Mouse (Mus musculus): ENCODE measurements around the gene Ift80. TPM values are rescaled to one million over a fixed set of nuclear protein-coding genes. Genes with fewer than 3 reads are reported as not detected.
"Not testable (repeated sequence)": the region's sequence is repeated elsewhere in the genome, so short reads cannot be mapped to it uniquely, and the experiment has no call there.

Gene Ift80
- polyA plus RNA-seq, 1 experiment from 2014 or later, result 24.5 TPM

- no peak for ATAC-seq (ENCODE audit: insufficient number of reproducible peaks, insufficient read depth, low FRiP score, low TSS enrichment)
Measured at GRCm38 (mm10) chr3:68954487-68954886, 49.9 kb downstream of the Ift80 start.

GRCm38 (mm10) chr3:68952707-68953106 lies 51.7 kb downstream of the Ift80 start:
- Histone ChIP-seq H3K27ac (no peak overlapping the region), H3K4me3 (no peak overlapping the region), H3K9me3 (no peaks in the 10 kb centered on the region), H3K36me3 (no peaks in the 10 kb centered on the region), H3K4me2 (replicated peaks) (no peak overlapping the region), H3K27me3 (no peaks in the 10 kb centered on the region), H3K4me1 (0 out of 2 replicates have a peak, but pooled peaks cover 3% of the 10 kb centered on the region), H3K9ac (no peak overlapping the region)
- ATAC-seq (ENCODE audit: insufficient number of reproducible peaks, insufficient read depth, low FRiP score, low TSS enrichment), result no peak
- WGBS, result 93% methylated on average over 5 of the region's 5 CpGs

More at GRCm38 (mm10) chr3:68954487-68954886, 49.9 kb downstream of the Ift80 start:
- no peak overlapping the region for H3K4me2 ChIP-seq (replicated peaks)
- WGBS, result 62% methylated on average over 6 of the region's 6 CpGs
- no peaks in the 10 kb centered on the region for H3K4me1 ChIP-seq
- no peaks in the 10 kb centered on the region for H3K9me3 ChIP-seq
- H3K27me3 ChIP-seq, result no peaks in the 10 kb centered on the region
- H3K36me3 ChIP-seq, result no peaks in the 10 kb centered on the region
- H3K27ac ChIP-seq, result no peak overlapping the region
- no peak overlapping the region for H3K9ac ChIP-seq
- no peak overlapping the region for H3K4me3 ChIP-seq

DNA sequence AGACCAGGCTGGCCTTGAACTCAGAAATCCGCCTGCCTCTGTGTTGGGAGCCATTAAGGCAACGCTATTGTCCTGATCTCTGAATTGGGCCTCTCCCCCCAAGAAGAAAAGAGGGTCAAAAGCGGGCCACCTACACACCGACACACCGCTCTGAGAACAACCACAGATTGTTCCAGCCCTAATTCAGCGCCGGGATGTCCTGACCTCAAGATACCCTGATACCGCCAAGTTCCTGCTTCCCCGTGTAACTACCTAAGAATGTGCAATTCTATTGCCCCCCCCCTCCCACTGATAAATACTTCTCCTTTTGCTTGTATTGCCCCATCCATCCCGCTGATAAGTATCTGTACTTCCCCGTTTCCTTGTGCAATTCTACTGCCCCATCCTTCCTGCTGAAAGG lies 52.4 kb downstream of the Ift80 start:
- not testable (repeated sequence) for H3K4me2 ChIP-seq (replicated peaks); H3K27ac ChIP-seq; H3K27me3 ChIP-seq; H3K36me3 ChIP-seq; H3K4me1 ChIP-seq; H3K9me3 ChIP-seq; H3K4me3 ChIP-seq; ATAC-seq (ENCODE audit: insufficient number of reproducible peaks, insufficient read depth, low FRiP score, low TSS enrichment); H3K9ac ChIP-seq
- WGBS, result 83% methylated on average over 11 of the region's 11 CpGs

- Histone ChIP-seq H3K27ac (no peak overlapping the region), H3K27me3 (no peaks in the 10 kb centered on the region), H3K36me3 (no peaks in the 10 kb centered on the region), H3K9ac (no peak overlapping the region), H3K4me3 (no peak overlapping the region), H3K4me1 (0 out of 2 replicates have a peak, but pooled peaks cover 3% of the 10 kb centered on the region), H3K9me3 (no peaks in the 10 kb centered on the region), H3K4me2 (replicated peaks) (no peak overlapping the region)
- 0 out of 2 replicates have a peak, but pooled peaks have one; percentile 52 for ATAC-seq (ENCODE audit: insufficient number of reproducible peaks, insufficient read depth, low FRiP score, low TSS enrichment)
- WGBS, result 73% methylated on average over 8 of the region's 8 CpGs
Measured at GRCm38 (mm10) chr3:68949381-68949780, 55.0 kb downstream of the Ift80 start.

- Histone ChIP-seq H3K4me3 (no peak overlapping the region), H3K9me3 (no peaks in the 10 kb centered on the region), H3K4me1 (0 out of 2 replicates have a peak, but pooled peaks cover 3% of the 10 kb centered on the region), H3K9ac (no peak overlapping the region), H3K27me3 (no peaks in the 10 kb centered on the region), H3K36me3 (no peaks in the 10 kb centered on the region), H3K4me2 (replicated peaks) (no peak overlapping the region), H3K27ac (no peak overlapping the region)
- ATAC-seq (ENCODE audit: insufficient number of reproducible peaks, insufficient read depth, low FRiP score, low TSS enrichment), result no peak
- WGBS, result 32% methylated on average over 2 of the region's 2 CpGs
Measured at GRCm38 (mm10) chr3:68948918-68949317, 55.5 kb downstream of the Ift80 start.

DNA sequence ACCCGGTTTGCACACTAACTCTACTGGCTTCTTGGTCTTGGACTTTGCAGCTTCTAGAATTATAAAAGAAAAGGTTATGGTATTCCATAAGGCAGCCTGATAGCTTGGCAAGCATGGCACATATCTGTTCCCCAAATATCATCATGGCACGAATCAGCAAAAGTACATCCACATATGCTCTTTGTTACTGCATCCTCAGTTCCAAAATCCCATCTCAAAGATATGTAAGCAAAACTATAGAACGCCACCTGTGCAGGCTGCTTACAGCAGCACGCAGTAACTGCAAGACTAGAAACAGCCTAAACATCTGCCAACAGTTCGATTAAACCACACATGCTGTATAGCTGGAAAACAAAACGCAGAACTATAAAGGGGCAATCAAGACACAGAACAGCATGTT lies 62.5 kb downstream of the Ift80 start:
- H3K9ac ChIP-seq, result no peak overlapping the region
- H3K27ac ChIP-seq, result no peak overlapping the region
- H3K4me2 ChIP-seq (replicated peaks), result no peak overlapping the region
- no peaks in the 10 kb centered on the region for H3K9me3 ChIP-seq
- peaks cover 4% of the 10 kb centered on the region for H3K36me3 ChIP-seq
- WGBS, result 89% methylated on average over 6 of the region's 6 CpGs
- H3K4me1 ChIP-seq, result no peaks in the 10 kb centered on the region
- no peaks in the 10 kb centered on the region for H3K27me3 ChIP-seq
- ATAC-seq (ENCODE audit: insufficient number of reproducible peaks, insufficient read depth, low FRiP score, low TSS enrichment), result no peak
- H3K4me3 ChIP-seq, result no peak overlapping the region

- no peaks in the 10 kb centered on the region for H3K9me3 ChIP-seq
- no peaks in the 10 kb centered on the region for H3K27me3 ChIP-seq
- H3K9ac ChIP-seq, result no peak overlapping the region
- H3K4me2 ChIP-seq (replicated peaks), result no peak overlapping the region
- H3K4me1 ChIP-seq, result no peaks in the 10 kb centered on the region
- 91% methylated on average over 2 of the region's 2 CpGs for WGBS
- no peak for ATAC-seq (ENCODE audit: insufficient number of reproducible peaks, insufficient read depth, low FRiP score, low TSS enrichment)
- H3K4me3 ChIP-seq, result no peak overlapping the region
- H3K36me3 ChIP-seq, result peaks cover 7% of the 10 kb centered on the region
- no peak overlapping the region for H3K27ac ChIP-seq
Measured at GRCm38 (mm10) chr3:68940311-68940710, 64.1 kb downstream of the Ift80 start.

DNA sequence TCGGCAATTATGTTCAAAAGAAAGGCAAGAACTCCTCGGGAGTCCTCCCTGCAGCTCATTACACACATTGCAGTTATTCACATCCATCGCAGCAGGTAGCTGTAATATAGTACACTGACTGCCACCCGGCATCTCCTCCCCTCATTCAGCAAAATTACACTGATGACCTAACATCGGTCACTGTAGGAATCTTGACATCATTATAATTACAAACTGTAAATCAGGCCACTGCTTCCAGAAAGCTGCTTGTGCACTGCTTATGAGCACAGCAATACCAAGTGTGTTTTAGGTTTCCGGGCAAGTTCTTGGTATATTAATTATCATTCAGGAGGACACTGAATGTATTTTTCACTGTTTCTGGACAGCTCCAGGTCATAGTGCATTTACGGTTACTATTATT lies 65.1 kb downstream of the Ift80 start:
- no peak overlapping the region for H3K9ac ChIP-seq
- H3K4me1 ChIP-seq, result no peaks in the 10 kb centered on the region
- no peak overlapping the region for H3K4me2 ChIP-seq (replicated peaks)
- H3K27me3 ChIP-seq, result no peaks in the 10 kb centered on the region
- H3K36me3 ChIP-seq, result peaks cover 10% of the 10 kb centered on the region
- H3K4me3 ChIP-seq, result no peak overlapping the region
- no peak overlapping the region for H3K27ac ChIP-seq
- ATAC-seq (ENCODE audit: insufficient number of reproducible peaks, insufficient read depth, low FRiP score, low TSS enrichment), result no peak
- H3K9me3 ChIP-seq, result no peaks in the 10 kb centered on the region
- 91% methylated on average over 7 of the region's 7 CpGs for WGBS

DNA sequence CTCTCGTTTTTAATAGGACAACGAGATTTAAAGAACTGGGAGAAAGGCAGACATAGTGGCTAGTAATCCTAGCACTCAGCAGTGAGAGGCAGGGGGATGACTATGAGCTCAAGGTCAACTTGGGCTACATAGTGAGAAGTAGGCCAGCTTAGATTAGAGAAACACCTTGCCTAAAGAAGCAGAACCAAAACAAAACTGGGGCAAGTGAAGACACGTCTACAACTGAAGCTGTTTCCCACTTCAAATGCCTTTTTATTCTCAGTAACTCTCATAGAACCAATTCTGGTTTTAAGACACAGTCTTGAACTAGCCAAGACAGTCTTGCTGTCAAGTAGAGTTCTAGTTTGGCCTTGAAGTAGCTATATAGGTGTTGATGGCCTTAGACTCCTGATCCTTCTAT lies 67.7 kb downstream of the Ift80 start:
- no peak overlapping the region for H3K27ac ChIP-seq
- no peaks in the 10 kb centered on the region for H3K4me1 ChIP-seq

GRCm38 (mm10) chr3:68935498-68935897 lies 68.9 kb downstream of the Ift80 start:
- Histone ChIP-seq H3K4me1 (no peaks in the 10 kb centered on the region), H3K36me3 (peaks cover 10% of the 10 kb centered on the region), H3K4me3 (no peak overlapping the region), H3K9me3 (no peaks in the 10 kb centered on the region), H3K27me3 (no peaks in the 10 kb centered on the region), H3K4me2 (replicated peaks) (no peak overlapping the region), H3K27ac (no peak overlapping the region), H3K9ac (no peak overlapping the region)
- WGBS, result 93% methylated on average over 1 of the region's 1 CpGs
- ATAC-seq (ENCODE audit: insufficient number of reproducible peaks, insufficient read depth, low FRiP score, low TSS enrichment), result no peak

More for the DNA sequence above, 67.7 kb downstream of the Ift80 start:
- Histone ChIP-seq H3K36me3 (peaks cover 10% of the 10 kb centered on the region), H3K9me3 (no peaks in the 10 kb centered on the region), H3K27me3 (no peaks in the 10 kb centered on the region), H3K9ac (no peak overlapping the region), H3K4me3 (no peak overlapping the region), H3K4me2 (replicated peaks) (no peak overlapping the region)
- WGBS, result 87% methylated on average over 3 of the region's 3 CpGs
- ATAC-seq (ENCODE audit: insufficient number of reproducible peaks, insufficient read depth, low FRiP score, low TSS enrichment), result no peak

DNA sequence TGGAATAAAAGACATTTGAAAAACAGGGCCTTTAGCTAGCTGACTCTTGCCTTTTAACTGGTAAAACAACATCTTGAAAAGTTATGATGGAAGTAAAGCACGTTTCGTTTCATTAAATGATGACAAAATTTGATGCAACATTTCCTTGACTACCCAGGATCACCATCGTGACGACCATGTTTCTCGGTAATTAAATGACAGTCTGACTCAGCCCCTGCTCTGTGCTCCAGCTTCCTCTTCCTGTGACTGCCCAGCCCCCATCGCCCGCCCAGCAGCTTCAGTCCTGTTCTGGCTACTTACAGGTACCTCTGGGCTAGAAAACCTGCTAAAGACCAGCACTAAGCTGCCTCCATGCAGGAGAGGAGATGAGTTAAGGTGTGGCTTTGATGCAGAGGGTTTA lies 70.1 kb downstream of the Ift80 start:
- Histone ChIP-seq H3K4me2 (replicated peaks) (no peak overlapping the region), H3K9ac (no peak overlapping the region), H3K27ac (no peak overlapping the region), H3K27me3 (no peaks in the 10 kb centered on the region), H3K4me1 (no peaks in the 10 kb centered on the region), H3K9me3 (no peaks in the 10 kb centered on the region), H3K36me3 (peaks cover 14% of the 10 kb centered on the region), H3K4me3 (no peak overlapping the region)
- ATAC-seq (ENCODE audit: insufficient number of reproducible peaks, insufficient read depth, low FRiP score, low TSS enrichment), result no peak
- WGBS, result 85% methylated on average over 7 of the region's 7 CpGs

- ATAC-seq (ENCODE audit: insufficient number of reproducible peaks, insufficient read depth, low FRiP score, low TSS enrichment), result no peak
- no peak overlapping the region for H3K27ac ChIP-seq
- H3K9me3 ChIP-seq, result no peaks in the 10 kb centered on the region
- no peak overlapping the region for H3K9ac ChIP-seq
- 67% methylated on average over 9 of the region's 9 CpGs for WGBS
- H3K4me3 ChIP-seq, result no peak overlapping the region
- 0 out of 2 replicates have a peak, but pooled peaks cover 6% of the 10 kb centered on the region for H3K36me3 ChIP-seq
- H3K27me3 ChIP-seq, result no peaks in the 10 kb centered on the region
- H3K4me2 ChIP-seq (replicated peaks), result no peak overlapping the region
- no peaks in the 10 kb centered on the region for H3K4me1 ChIP-seq
Measured at GRCm38 (mm10) chr3:68928619-68929018, 75.8 kb downstream of the Ift80 start.

- no peak overlapping the region for H3K9ac ChIP-seq
- no peak for ATAC-seq (ENCODE audit: insufficient number of reproducible peaks, insufficient read depth, low FRiP score, low TSS enrichment)
- no peak overlapping the region for H3K27ac ChIP-seq
- no peaks in the 10 kb centered on the region for H3K36me3 ChIP-seq
- no peaks in the 10 kb centered on the region for H3K4me1 ChIP-seq
- H3K4me2 ChIP-seq (replicated peaks), result no peak overlapping the region
- WGBS, result 91% methylated on average over 4 of the region's 4 CpGs
- no peaks in the 10 kb centered on the region for H3K27me3 ChIP-seq
- no peak overlapping the region for H3K4me3 ChIP-seq
- H3K9me3 ChIP-seq, result no peaks in the 10 kb centered on the region
Measured at GRCm38 (mm10) chr3:68907509-68907908, 96.9 kb downstream of the Ift80 start.
